Mouse (Mus musculus) brown adipose tissue, adult 24 weeks (tissue): Measurements from ENCODE around the gene Serpina10. TPM values are rescaled to one million over a fixed set of nuclear protein-coding genes. Genes with fewer than 3 reads are reported as not detected.
"Not testable (repeated sequence)": the region's sequence is repeated elsewhere in the genome, so short reads cannot be mapped to it uniquely, and the experiment has no call there.

Experiments used
- H3K27ac ChIP-seq: fragments of 200-500 bp; replicated peaks from 2 replicates; pipeline ENCODE4 v1.5.1; 2012; ENCODE audit warnings: low read depth, mild to moderate bottlenecking, low read length
- H3K4me1 ChIP-seq: fragments of 200-500 bp; 2 replicates; pipeline ENCODE4 v1.6.1; 2012; ENCODE audit warnings: low read length, mixed read lengths; ENCODE audit not compliant: control insufficient read depth, insufficient read depth, insufficient read length
- H3K4me3 ChIP-seq: fragments of 200-500 bp; 2 replicates; pipeline ENCODE4 v1.5.1; 2012; ENCODE audit warnings: low read depth, mild to moderate bottlenecking, low read length, moderate library complexity; ENCODE audit not compliant: insufficient read depth
- polyA plus RNA-seq: library from polyadenylated mRNA; stranded (reverse); fragments of >200 nt; gene quantifications from 2 replicates; pipeline ENCODE4 v1.2.4, GENCODE M21; 2012; ENCODE audit not compliant: missing spikeins, insufficient read depth, insufficient read length

Serpina10 gene
- polyA plus RNA-seq: not detected in 2 replicates

DNA sequence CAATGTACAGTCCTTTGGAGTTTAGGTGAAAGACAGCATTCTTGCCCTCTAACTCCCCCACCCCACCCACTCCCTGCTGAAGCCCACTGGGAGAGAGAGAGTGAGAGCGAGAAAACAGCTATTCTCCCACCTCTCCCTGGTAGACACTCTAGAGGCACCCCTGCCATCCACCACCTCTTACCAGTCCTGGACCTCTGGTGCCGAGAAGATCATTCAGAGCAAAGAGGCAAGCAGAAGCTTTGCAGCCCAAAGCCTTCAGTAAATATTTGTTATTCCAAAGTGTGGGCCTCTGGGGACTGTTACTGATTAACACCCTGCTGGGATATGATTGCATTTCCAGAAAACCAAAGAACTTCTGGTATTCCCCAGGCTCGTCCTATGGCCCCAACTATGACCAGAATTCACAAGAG, at the start of gene Serpina10:
TSS of gene Serpina10 (minus strand) at position 242 of the 410 bp plus-strand sequence.
- no peak within 1 kb of the TSS for H3K27ac ChIP-seq
- no peaks in the 10 kb centered on the region for H3K4me1 ChIP-seq
- no peak within 1 kb of the TSS for H3K4me3 ChIP-seq

DNA sequence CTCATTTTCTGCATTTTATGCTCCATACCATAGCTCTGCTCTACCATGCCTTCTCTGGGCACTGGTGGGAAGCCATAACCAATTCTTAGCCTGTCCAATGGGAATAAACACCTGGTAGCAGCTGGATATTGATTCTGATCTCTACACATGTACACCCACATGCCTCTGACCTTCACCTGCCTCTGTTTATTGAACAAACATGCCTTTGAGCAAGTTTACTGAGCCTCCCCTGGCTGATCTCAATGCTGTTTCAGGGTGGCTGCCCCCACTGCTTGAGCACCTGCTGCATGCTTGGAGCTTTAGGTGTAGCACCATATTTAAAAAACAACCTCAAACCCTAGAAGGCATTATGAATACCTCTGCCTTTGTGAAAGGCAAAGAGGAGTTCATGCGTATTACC, 48.6 kb upstream of the Serpina10 start:
- H3K4me1 ChIP-seq, H3K4me3 ChIP-seq, H3K27ac ChIP-seq: not testable (repeated sequence)

DNA sequence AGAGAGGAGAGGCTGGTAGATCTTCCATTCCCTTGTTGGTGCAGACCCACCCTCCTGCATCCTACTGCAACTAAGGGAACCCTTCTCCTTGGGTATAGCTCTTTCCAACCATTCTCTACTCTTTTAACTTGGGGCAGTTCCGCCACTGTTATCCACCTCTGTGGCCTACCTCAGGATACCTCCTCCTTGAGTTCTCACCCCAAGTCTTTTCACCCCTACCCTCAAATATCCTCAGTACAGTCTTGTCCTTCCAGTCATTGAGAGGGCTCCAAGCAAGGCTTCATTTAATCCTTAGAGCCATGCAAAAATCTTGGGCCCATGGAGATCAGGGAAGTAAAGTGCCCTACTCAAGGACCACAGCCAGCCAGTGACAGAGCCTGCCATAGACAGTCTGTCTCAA, 44.8 kb upstream of the Serpina10 start, which contains the start of gene Serpina16:
TSS of gene Serpina16 (minus strand) at position 101 of the 400 bp plus-strand sequence.
- H3K4me1 ChIP-seq: no peaks in the 10 kb centered on the region
- no peak within 1 kb of the TSS for H3K4me3 ChIP-seq
- H3K27ac ChIP-seq: no peak within 1 kb of the TSS

DNA sequence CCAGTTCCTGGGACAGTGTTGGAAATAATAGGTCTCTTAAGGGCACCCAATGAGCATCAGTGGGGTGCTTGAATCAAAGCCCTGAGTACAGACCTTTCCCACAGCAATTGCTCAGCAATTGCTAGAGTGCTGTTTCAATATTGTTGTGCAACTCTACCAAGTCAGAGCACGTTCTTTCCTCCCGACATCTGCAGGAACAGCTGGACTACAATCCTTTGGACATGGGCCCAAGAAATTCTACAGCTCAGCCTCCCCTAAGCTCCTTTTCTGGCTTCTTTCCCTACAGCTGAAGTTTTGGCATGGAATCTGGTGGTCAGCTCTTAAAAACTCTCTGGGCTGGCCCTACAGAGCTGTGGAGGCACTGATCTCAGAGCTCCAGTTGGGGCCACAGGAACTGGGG, 41.9 kb upstream of the Serpina10 start:
- Histone ChIP-seq H3K27ac (no peak overlapping the region), H3K4me3 (no peak overlapping the region), H3K4me1 (no peaks in the 10 kb centered on the region)

DNA sequence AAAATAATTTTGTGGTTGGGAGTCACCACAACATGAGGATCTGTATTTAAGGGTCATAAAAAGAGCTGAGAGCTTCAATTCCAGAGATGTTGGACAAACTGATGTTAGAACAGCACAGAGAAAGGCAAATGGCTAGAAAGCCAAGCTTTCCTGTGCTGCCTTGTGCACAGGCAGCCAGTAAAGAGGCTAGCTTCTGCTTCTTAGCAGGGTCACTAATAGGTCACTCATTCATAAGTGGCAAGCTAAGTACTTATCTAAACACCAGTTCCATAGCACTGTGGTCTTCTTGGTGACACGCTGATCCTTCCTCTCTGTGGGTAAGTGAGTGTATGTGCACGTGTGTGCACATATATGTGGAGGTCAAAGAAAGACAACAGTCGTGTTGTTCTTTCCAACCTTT, 40.2 kb upstream of the Serpina10 start:
- Histone ChIP-seq H3K4me1 (no peaks in the 10 kb centered on the region), H3K4me3 (no peak overlapping the region), H3K27ac (no peak overlapping the region)

DNA sequence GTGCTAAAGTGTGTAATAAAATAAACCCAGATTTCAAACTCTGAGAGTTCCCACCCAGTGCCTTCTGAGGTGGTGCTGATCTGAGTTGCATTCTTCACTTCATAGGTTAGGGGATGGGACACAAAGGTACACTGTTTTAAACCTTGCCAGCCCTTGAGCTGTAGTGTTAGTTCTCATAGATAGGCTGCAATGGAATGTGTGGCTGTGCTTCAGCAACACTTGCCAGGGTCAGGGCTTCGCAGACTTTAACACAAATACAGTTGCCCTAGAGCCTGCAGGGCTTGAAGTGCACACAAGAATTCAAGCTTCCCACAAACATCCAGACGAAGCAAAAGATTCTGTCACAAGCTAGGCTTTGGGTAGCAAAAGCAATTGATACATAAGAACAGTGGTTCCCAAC, 39.7 kb upstream of the Serpina10 start:
- Histone ChIP-seq H3K4me1 (no peaks in the 10 kb centered on the region), H3K27ac (no peak overlapping the region), H3K4me3 (no peak overlapping the region)

DNA sequence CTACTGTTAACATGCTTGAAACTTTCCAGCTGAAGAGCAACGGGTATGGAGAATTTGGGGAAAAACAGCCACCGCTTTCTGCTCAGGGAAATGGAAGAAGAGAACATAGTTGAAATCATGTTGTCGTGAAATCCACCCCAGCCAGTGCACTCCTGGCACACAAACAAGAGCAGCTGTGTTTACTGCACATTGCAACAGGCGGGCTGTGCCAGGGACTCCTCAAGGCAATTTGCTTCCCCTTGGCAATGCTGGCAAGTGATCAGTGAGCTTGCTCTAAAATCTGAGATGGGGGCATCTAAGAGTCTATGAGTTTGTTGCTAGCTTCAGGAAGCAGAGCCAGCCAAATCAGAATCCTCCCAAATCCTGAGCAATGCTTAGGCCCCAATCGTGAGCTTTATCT, 39.1 kb upstream of the Serpina10 start:
- no peak overlapping the region for H3K27ac ChIP-seq
- no peaks in the 10 kb centered on the region for H3K4me1 ChIP-seq
- no peak overlapping the region for H3K4me3 ChIP-seq

DNA sequence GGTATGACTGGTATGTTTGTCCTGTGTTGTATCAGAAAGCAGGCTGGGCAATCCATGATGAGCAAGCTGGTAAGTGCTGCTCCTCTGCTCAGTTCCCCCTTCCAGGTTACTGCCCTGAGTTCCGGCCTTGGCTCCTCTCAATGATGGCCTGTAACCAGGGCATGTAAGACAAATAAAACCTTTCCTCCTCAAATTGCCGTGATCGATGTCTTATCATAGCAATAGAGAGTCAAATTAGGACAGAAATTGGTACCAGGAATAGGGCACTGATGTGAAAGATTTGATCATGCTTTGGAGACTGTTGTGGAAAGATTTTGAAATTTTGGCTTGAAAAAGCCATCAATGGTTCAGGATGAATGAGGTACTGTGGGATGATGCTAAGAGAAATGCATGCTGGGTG, 34.0 kb upstream of the Serpina10 start:
- H3K27ac ChIP-seq: no peak overlapping the region
- no peak overlapping the region for H3K4me3 ChIP-seq

DNA sequence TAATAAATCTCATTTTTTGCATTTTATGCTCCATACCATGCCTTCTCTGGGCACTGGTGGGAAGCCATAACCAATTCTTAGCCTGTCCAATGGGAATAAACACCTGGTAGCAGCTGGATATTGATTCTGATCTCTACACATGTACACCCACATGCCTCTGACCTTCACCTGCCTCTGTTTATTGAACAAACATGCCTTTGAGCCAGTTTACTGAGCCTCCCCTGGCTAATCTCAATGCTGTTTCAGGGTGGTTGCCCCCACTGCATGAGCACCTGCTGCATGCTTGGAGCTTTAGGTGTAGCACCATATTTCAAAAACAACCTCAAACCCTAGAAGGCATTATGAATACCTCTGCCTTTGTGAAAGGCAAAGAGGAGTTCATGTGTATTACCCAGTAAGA, 30.8 kb upstream of the Serpina10 start:
- H3K4me3 ChIP-seq, H3K4me1 ChIP-seq, H3K27ac ChIP-seq: not testable (repeated sequence)

More for the DNA sequence above, 34.0 kb upstream of the Serpina10 start:
- H3K4me1 ChIP-seq: no peaks in the 10 kb centered on the region

DNA sequence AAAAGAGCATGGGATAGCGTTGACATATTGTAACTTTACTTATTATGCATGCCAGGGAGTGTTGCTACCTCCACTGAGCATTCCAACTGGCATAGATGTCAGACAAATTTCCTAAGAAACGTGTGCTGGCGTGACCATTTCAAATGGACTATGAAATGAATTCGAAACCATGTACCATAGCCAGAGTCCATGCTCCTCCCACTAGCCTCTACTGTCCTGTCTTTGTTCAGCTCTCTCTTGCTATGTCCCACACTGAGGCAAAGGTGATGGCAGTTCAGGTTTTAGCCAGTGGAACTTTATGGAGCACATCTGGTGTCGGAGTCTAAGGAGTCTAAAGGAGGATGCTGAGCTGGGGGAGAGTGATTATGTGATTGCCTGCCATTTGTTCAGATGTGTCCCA, 28.8 kb upstream of the Serpina10 start:
- Histone ChIP-seq H3K4me3 (no peak overlapping the region), H3K27ac (no peak overlapping the region), H3K4me1 (peaks cover 2% of the 10 kb centered on the region; the same call in 1 of the 2 replicates)

DNA sequence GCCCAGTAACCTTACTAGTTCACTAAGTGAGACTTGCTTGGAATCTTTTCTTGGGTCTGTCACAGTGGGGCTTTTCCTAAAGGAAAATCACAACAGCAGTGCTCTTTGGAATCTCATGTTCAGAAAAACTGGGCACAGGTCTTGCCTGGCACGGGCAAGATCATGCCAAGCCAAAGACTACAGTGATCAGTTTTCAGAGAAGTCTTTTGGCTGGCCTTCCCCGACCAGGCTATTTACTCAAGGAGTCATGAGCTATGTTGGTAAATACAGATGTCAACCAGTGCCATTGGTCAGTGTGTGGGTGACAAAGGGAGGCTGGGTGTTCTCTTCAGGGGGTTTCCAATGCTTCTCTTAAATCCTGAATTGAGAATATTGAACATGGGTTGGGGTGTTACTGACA, 27.9 kb upstream of the Serpina10 start:
- Histone ChIP-seq H3K4me1 (peaks cover 2% of the 10 kb centered on the region; the same call in 1 of the 2 replicates), H3K4me3 (no peak overlapping the region), H3K27ac (no peak overlapping the region)

DNA sequence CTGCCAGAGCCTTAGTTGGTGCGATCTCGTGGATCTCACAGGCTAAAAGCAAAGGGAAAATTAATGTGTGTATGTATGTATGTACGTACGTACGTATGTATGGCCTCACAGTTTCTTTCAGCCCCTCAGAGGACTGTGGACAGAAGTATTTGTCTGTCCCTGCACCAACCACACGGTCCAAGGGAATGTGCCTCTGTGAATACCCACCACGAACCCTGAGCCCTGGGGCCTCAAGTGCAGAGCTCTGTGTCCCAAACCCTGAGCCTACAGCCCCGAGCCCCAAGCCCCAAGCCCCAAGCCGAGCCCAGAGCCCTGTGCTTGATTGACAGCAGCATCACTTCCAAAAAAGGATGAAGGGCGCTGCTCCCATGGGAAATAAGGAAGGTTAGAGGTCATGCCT, 26.7 kb upstream of the Serpina10 start:
- H3K27ac ChIP-seq: no peak overlapping the region
- H3K4me3 ChIP-seq: no peak overlapping the region
- H3K4me1 ChIP-seq: peaks cover 2% of the 10 kb centered on the region; the same call in 1 of the 2 replicates

DNA sequence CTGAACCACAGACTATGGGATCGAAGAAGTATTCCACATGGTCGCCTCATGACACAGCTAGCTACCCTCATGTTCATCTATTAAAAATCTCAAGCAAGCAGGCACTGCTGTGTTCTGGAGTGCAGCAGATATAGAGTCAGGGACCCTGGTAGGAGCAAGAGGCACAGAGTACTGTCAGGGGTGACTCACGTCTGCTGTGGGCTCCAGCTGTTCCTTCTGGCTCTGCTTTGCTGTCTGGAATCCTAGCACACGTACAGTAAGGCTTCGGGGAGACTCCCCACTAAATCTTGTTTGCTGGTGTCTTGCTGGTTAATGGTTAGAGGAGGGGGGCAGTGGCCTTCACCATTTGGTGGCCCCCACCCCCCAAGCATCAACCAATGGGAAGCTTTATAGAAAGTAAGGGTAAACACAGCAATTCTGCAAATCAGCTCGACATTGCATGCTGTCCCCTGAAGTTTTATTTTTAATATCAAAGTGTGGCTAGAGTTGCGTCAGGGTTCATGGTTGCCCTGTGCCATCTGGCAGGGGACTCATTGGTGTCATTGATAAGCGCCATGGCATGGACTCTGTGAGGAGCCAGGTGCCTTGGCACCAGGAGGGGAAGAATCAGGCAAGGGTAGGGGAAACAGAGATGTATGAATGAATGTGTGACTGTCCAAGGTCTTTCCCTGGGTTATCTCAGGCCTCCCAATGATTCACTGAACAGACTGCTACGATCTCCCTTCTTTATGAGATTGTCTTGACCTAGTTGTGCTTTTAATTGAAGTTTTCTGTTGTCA, 25.8 kb upstream of the Serpina10 start, which contains the start of gene Serpina6:
TSS of gene Serpina6 (minus strand) at position 365 of the 779 bp plus-strand sequence.
- Histone ChIP-seq H3K4me1 (peaks cover 2% of the 10 kb centered on the region; the same call in 1 of the 2 replicates), H3K27ac (no peak within 1 kb of the TSS), H3K4me3 (no peak within 1 kb of the TSS)

DNA sequence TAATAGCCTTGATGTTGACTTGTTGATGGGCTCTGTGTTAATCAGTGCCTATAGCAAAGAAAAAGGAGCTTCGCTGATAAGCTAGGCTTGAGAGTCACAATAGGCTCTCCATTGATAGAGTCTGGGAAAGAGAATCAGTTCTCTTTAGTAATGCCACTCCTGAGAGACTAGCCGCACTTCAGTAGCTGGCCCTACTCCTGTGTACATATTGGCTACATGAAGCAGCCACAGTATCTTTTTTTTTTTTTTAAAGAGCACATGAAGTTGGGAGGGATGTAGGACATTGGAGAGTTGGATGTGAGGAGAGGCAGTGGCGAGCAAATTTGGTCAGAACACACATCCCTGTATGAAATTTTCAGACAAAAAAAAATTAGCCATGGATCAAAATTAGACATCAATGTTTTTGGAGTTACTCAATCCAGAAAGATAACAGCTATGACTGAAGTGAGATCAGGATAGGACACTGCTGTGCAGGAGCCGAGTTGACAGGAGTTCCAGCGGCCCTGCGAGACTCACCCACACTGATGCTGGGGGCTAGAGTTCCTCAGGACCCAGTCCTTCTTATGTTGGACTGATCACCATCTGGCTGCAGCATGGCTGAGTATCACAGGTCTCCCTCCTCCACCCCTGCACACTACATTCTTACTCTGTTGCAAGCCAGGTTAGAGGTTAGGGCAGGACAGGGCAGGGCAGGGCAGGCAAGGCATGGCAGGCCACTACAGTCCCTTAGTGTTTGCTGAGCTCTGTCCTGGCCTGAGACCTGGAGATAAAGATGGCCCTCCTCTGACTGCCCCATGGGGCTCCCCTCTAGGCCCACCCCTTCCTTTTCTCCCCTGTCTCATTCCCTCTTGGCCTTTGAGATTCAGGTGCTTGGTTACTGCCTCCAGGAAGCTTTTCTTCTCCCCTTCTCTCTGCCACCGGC, 24.1 kb upstream of the Serpina10 start:
- Histone ChIP-seq H3K4me3 (no peak overlapping the region), H3K4me1 (peaks cover 2% of the 10 kb centered on the region; the same call in 1 of the 2 replicates), H3K27ac (no peak overlapping the region)

DNA sequence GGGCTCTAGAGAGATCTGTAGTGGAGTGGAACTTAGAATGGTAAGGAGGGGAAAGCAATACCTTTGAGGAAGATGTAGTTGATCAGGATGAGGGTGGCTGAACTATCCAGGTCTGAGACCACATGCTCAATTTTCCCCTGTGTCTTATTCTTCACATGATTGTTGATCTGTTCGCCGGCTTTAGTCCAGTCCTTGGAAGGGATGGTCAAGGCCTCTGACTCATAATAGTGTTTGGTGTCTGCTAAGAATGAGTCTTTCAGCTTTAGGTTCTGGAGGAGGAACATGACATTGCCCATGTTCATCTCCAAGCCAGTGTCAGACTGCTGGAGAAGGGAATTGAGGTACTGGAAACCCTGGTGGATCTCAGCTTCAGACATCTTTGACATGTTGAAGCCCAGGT, 22.6 kb upstream of the Serpina10 start:
- Histone ChIP-seq H3K4me1 (no peaks in the 10 kb centered on the region), H3K27ac (no peak overlapping the region), H3K4me3 (no peak overlapping the region)
